Mouse (Mus musculus) forebrain, embryonic 12.5 days (tissue): ENCODE measurements around the gene Slc6a21. TPM values are rescaled to one million over a fixed set of nuclear protein-coding genes. Genes with fewer than 3 reads are reported as not detected.
A peak's percentile ranks its signal among the peaks of the same experiment; 100 is the strongest.

ENCODE experiments used
- ATAC-seq: fragments of 200-750 bp; cut with Nextera tagmentation; 2 replicates; pipeline ENCODE4 v1.8.0; 2017; ENCODE audit warnings: moderate TSS enrichment; ENCODE audit not compliant: low FRiP score
- H3K27ac ChIP-seq: fragments of 300-500 bp; sonication (generic); 2 replicates; pipeline ENCODE4 v1.5.1; 2016; ENCODE audit warnings: mild to moderate bottlenecking
- H3K27me3 ChIP-seq: fragments of 300-500 bp; sonication (generic); 2 replicates; pipeline ENCODE4 v1.6.1; 2016; ENCODE audit warnings: mild to moderate bottlenecking
- H3K36me3 ChIP-seq: fragments of 300-500 bp; sonication (generic); replicated peaks from 2 replicates; pipeline ENCODE4 v1.6.1; 2016; ENCODE audit warnings: mild to moderate bottlenecking
- H3K4me1 ChIP-seq: fragments of 300-500 bp; sonication (generic); 2 replicates; pipeline ENCODE4 v1.6.1; 2016
- H3K4me2 ChIP-seq: fragments of 300-500 bp; sonication (generic); 2 replicates; pipeline ENCODE4 v1.6.1; 2016; ENCODE audit warnings: mild to moderate bottlenecking, moderate library complexity
- H3K4me3 ChIP-seq: fragments of 300-500 bp; sonication (generic); replicated peaks from 2 replicates; pipeline ENCODE4 v1.5.1; 2016; ENCODE audit warnings: mild to moderate bottlenecking
- H3K9ac ChIP-seq: fragments of 300-500 bp; sonication (generic); 2 replicates; pipeline ENCODE4 v1.6.1; 2016; ENCODE audit warnings: mild to moderate bottlenecking
- H3K9me3 ChIP-seq: fragments of 300-500 bp; sonication (generic); 2 replicates; pipeline ENCODE4 v1.6.1; 2016
- WGBS: fragments of 180-500 bp; shearing (Covaris S2); methylation state at CpG from one replicate; pipeline ENCODE4 v1.1.7; 2016; 5-methylcytosine and 5-hydroxymethylcytosine counted together
- polyA plus RNA-seq: library from polyadenylated mRNA; unstranded; fragments of >200 nt; fragmentation: Nextera tagmentation; extraction: Ambion mirVana; gene quantifications from 2 replicates; pipeline ENCODE4 v1.2.1, GENCODE M21; 2016

The Slc6a21 gene
- polyA plus RNA-seq, 1 experiment from 2014 or later, result not detected

- no peak for ATAC-seq
- H3K4me3 ChIP-seq, result no peak overlapping the region
- H3K4me1 ChIP-seq, result no peaks in the 10 kb centered on the region; the same call in 1 of the 2 replicates
- no peak overlapping the region for H3K4me2 ChIP-seq
- peaks cover 19% of the 10 kb centered on the region for H3K27me3 ChIP-seq
- 70% methylated on average over 7 of the region's 7 CpGs for WGBS
- no peak overlapping the region for H3K9ac ChIP-seq
- no peaks in the 10 kb centered on the region for H3K9me3 ChIP-seq
- H3K27ac ChIP-seq, result no peak overlapping the region
- H3K36me3 ChIP-seq, result no peaks in the 10 kb centered on the region
Measured at GRCm38 (mm10) chr7:45263006-45263607, 14.2 kb upstream of the Slc6a21 start.

- Histone ChIP-seq H3K27me3 (peaks cover 15% of the 10 kb centered on the region; the same call in 1 of the 2 replicates), H3K4me1 (no peaks in the 10 kb centered on the region; the same call in 1 of the 2 replicates), H3K36me3 (no peaks in the 10 kb centered on the region), H3K9ac (no peak overlapping the region), H3K27ac (no peak overlapping the region), H3K9me3 (no peaks in the 10 kb centered on the region), H3K4me2 (no peak overlapping the region), H3K4me3 (no peak overlapping the region)
- ATAC-seq, result no peak
- WGBS, result 68% methylated on average over 3 of the region's 3 CpGs
Measured at GRCm38 (mm10) chr7:45264348-45264747, 13.0 kb upstream of the Slc6a21 start.

- 63% methylated on average over 1 of the region's 1 CpGs for WGBS
- no peaks in the 10 kb centered on the region; the same call in 1 of the 2 replicates for H3K4me1 ChIP-seq
Measured at GRCm38 (mm10) chr7:45265518-45265917, 11.8 kb upstream of the Slc6a21 start.

GRCm38 (mm10) chr7:45272786-45273412 lies 4.4 kb upstream of the Slc6a21 start:
- ATAC-seq, result peak; percentile 23; the same call in 1 of the 2 replicates
- Histone ChIP-seq H3K9ac (no peak overlapping the region), H3K9me3 (0 out of 2 replicates have a peak, but pooled peaks cover 3% of the 10 kb centered on the region), H3K4me2 (no peak overlapping the region), H3K27ac (peak overlapping the region; percentile 16), H3K4me3 (no peak overlapping the region), H3K27me3 (peaks cover 6% of the 10 kb centered on the region; the same call in 1 of the 2 replicates), H3K4me1 (peaks cover 11% of the 10 kb centered on the region), H3K36me3 (no peaks in the 10 kb centered on the region)
- WGBS, result 41% methylated on average over 10 of the region's 10 CpGs

More at GRCm38 (mm10) chr7:45265518-45265917, 11.8 kb upstream of the Slc6a21 start:
- Histone ChIP-seq H3K27ac (no peak overlapping the region), H3K9ac (no peak overlapping the region), H3K4me3 (no peak overlapping the region), H3K27me3 (peaks cover 8% of the 10 kb centered on the region; the same call in 1 of the 2 replicates), H3K9me3 (no peaks in the 10 kb centered on the region), H3K36me3 (no peaks in the 10 kb centered on the region), H3K4me2 (no peak overlapping the region)
- no peak for ATAC-seq

GRCm38 (mm10) chr7:45273672-45274071 lies 3.6 kb upstream of the Slc6a21 start:
- H3K4me1 ChIP-seq, result peaks cover 11% of the 10 kb centered on the region
- 89% methylated on average over 8 of the region's 8 CpGs for WGBS
- H3K4me2 ChIP-seq, result no peak overlapping the region
- ATAC-seq, result no peak
- H3K4me3 ChIP-seq, result no peak overlapping the region
- no peaks in the 10 kb centered on the region for H3K36me3 ChIP-seq
- 0 out of 2 replicates have a peak, but pooled peaks cover 3% of the 10 kb centered on the region for H3K9me3 ChIP-seq
- H3K27me3 ChIP-seq, result peaks cover 6% of the 10 kb centered on the region; the same call in 1 of the 2 replicates
- H3K27ac ChIP-seq, result peak overlapping the region; percentile 16; the same call in 1 of the 2 replicates
- no peak overlapping the region for H3K9ac ChIP-seq

- Histone ChIP-seq H3K4me1 (no peaks in the 10 kb centered on the region), H3K4me3 (no peak overlapping the region), H3K9ac (no peak overlapping the region), H3K9me3 (no peaks in the 10 kb centered on the region), H3K27me3 (peaks cover 6% of the 10 kb centered on the region; the same call in 1 of the 2 replicates), H3K36me3 (no peaks in the 10 kb centered on the region), H3K4me2 (no peak overlapping the region), H3K27ac (no peak overlapping the region)
- ATAC-seq, result no peak
- WGBS, result 89% methylated on average over 13 of the region's 13 CpGs
Measured at GRCm38 (mm10) chr7:45286486-45286885, 9.2 kb downstream of the Slc6a21 start.

- no peak for ATAC-seq
- H3K9me3 ChIP-seq, result no peaks in the 10 kb centered on the region
- H3K27ac ChIP-seq, result no peak overlapping the region
- H3K9ac ChIP-seq, result no peak overlapping the region
- peaks cover 19% of the 10 kb centered on the region; the same call in 1 of the 2 replicates for H3K27me3 ChIP-seq
- no peaks in the 10 kb centered on the region for H3K4me1 ChIP-seq
- H3K36me3 ChIP-seq, result no peaks in the 10 kb centered on the region
- no peak overlapping the region for H3K4me3 ChIP-seq
- 79% methylated on average over 1 of the region's 1 CpGs for WGBS
- no peak overlapping the region for H3K4me2 ChIP-seq
Measured at GRCm38 (mm10) chr7:45296626-45297025, 19.3 kb downstream of the Slc6a21 start.

GRCm38 (mm10) chr7:45297563-45297962 lies 20.2 kb downstream of the Slc6a21 start:
- H3K9ac ChIP-seq, result no peak overlapping the region
- 64% methylated on average over 3 of the region's 3 CpGs for WGBS

GRCm38 (mm10) chr7:45299752-45300151 lies 22.4 kb downstream of the Slc6a21 start:
- no peaks in the 10 kb centered on the region for H3K9me3 ChIP-seq
- no peak overlapping the region for H3K4me3 ChIP-seq
- ATAC-seq, result peak; percentile 83
- peaks cover 24% of the 10 kb centered on the region for H3K27me3 ChIP-seq
- H3K36me3 ChIP-seq, result no peaks in the 10 kb centered on the region
- WGBS, result 16% methylated on average over 5 of the region's 5 CpGs
- H3K4me2 ChIP-seq, result no peak overlapping the region
- peaks cover 7% of the 10 kb centered on the region for H3K4me1 ChIP-seq
- H3K9ac ChIP-seq, result no peak overlapping the region
- H3K27ac ChIP-seq, result no peak overlapping the region

More at GRCm38 (mm10) chr7:45297563-45297962, 20.2 kb downstream of the Slc6a21 start:
- Histone ChIP-seq H3K4me1 (0 out of 2 replicates have a peak, but pooled peaks cover under 1% of the 10 kb centered on the region), H3K4me3 (no peak overlapping the region), H3K27ac (no peak overlapping the region), H3K27me3 (peaks cover 20% of the 10 kb centered on the region), H3K9me3 (no peaks in the 10 kb centered on the region), H3K4me2 (no peak overlapping the region), H3K36me3 (no peaks in the 10 kb centered on the region)
- ATAC-seq, result no peak

- Histone ChIP-seq H3K4me2 (no peak overlapping the region), H3K9me3 (no peaks in the 10 kb centered on the region), H3K27me3 (peaks cover 25% of the 10 kb centered on the region), H3K27ac (no peak overlapping the region), H3K4me1 (peaks cover 12% of the 10 kb centered on the region), H3K9ac (no peak overlapping the region), H3K36me3 (no peaks in the 10 kb centered on the region), H3K4me3 (no peak overlapping the region)
- WGBS, result 15% methylated on average over 6 of the region's 6 CpGs
- 0 out of 2 replicates have a peak, but pooled peaks have one; percentile 30 for ATAC-seq
Measured at GRCm38 (mm10) chr7:45300270-45300669, 23.0 kb downstream of the Slc6a21 start.

GRCm38 (mm10) chr7:45302626-45303025 lies 25.3 kb downstream of the Slc6a21 start:
- 78% methylated on average over 8 of the region's 8 CpGs for WGBS

GRCm38 (mm10) chr7:45304869-45305268 lies 27.6 kb downstream of the Slc6a21 start:
- peaks cover 24% of the 10 kb centered on the region for H3K27me3 ChIP-seq
- H3K27ac ChIP-seq, result no peak overlapping the region
- no peaks in the 10 kb centered on the region for H3K36me3 ChIP-seq
- peaks cover 24% of the 10 kb centered on the region for H3K4me1 ChIP-seq
- no peaks in the 10 kb centered on the region for H3K9me3 ChIP-seq
- WGBS, result 11% methylated on average over 11 of the region's 13 CpGs
- H3K4me3 ChIP-seq, result peak overlapping the region; percentile 26
- ATAC-seq, result no peak
- H3K4me2 ChIP-seq, result peak overlapping the region; percentile 53
- peak overlapping the region; percentile 38 for H3K9ac ChIP-seq

More at GRCm38 (mm10) chr7:45302626-45303025, 25.3 kb downstream of the Slc6a21 start:
- Histone ChIP-seq H3K27ac (no peak overlapping the region), H3K4me2 (no peak overlapping the region), H3K27me3 (peaks cover 24% of the 10 kb centered on the region), H3K4me1 (peaks cover 14% of the 10 kb centered on the region), H3K4me3 (no peak overlapping the region), H3K9ac (no peak overlapping the region), H3K9me3 (no peaks in the 10 kb centered on the region), H3K36me3 (no peaks in the 10 kb centered on the region)
- ATAC-seq, result no peak
